Mouse (Mus musculus): ENCODE results near the gene Creb5. TPM values are rescaled to one million over a fixed set of nuclear protein-coding genes. Genes with fewer than 3 reads are reported as not detected.
"Not testable (repeated sequence)": the region's sequence is repeated elsewhere in the genome, so short reads cannot be mapped to it uniquely, and the experiment has no call there.

Creb5 gene
- polyA plus RNA-seq, 1 experiment from 2014 or later: 2.8 TPM

DNA sequence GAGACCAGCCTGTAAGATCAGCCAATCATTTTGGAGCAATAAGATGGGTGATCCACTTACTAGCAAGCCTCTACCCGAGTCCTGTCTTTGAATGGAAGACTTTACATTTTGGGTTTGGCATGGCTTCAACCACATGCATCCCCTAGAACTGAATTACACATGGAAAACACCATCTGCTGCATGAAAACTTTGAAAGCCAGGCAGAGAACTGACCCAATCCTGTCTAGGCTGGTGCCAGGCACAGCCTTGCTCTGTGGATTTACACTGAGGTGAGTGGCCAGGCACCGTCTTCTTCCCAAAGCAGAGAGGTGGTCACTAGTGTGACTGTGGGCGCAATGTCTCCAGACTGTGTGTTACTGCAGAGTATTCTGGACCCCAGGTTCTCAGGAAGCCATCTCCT is 109.4 kb downstream of the Creb5 start:
- peaks cover 29% of the 10 kb centered on the region for H3K4me1 ChIP-seq (ENCODE audit: control insufficient read depth, insufficient read depth, low read length)
- DNase-seq (no peak), ATAC-seq (ENCODE audit: low FRiP score, low TSS enrichment) (no peak)
- no peaks in the 10 kb centered on the region for H3K9me3 ChIP-seq (ENCODE audit: control insufficient read depth, low read length)
- H3K36me3 ChIP-seq (ENCODE audit: control insufficient read depth, insufficient read depth, low read length): no peaks in the 10 kb centered on the region
- no peak overlapping the region for H3K27ac ChIP-seq (replicated peaks; ENCODE audit: low read depth, low read length)
- no peaks in the 10 kb centered on the region for H3K27me3 ChIP-seq (ENCODE audit: control insufficient read depth, insufficient read depth, low read length)
- H3K9ac ChIP-seq (replicated peaks; ENCODE audit: low read length): no peak overlapping the region
- no peak overlapping the region for H3K4me2 ChIP-seq (ENCODE audit: low read length)
- H3K4me3 ChIP-seq (replicated peaks; ENCODE audit: low read depth, low read length): no peak overlapping the region
- WGBS: 91% methylated on average over 3 of the region's 3 CpGs

GRCm38 (mm10) chr6:53397797-53398196 is 110.7 kb downstream of the Creb5 start:
- no peaks in the 10 kb centered on the region for H3K27me3 ChIP-seq (ENCODE audit: control insufficient read depth, insufficient read depth, low read length)
- no peak overlapping the region for H3K4me2 ChIP-seq (ENCODE audit: low read length)
- 73% methylated on average over 4 of the region's 4 CpGs for WGBS
- no peak overlapping the region for H3K9ac ChIP-seq (replicated peaks; ENCODE audit: low read length)
- DNase-seq (no peak), ATAC-seq (ENCODE audit: low FRiP score, low TSS enrichment) (no peak)
- no peaks in the 10 kb centered on the region for H3K36me3 ChIP-seq (ENCODE audit: control insufficient read depth, insufficient read depth, low read length)
- H3K4me3 ChIP-seq (replicated peaks; ENCODE audit: low read depth, low read length): no peak overlapping the region
- no peak overlapping the region for H3K27ac ChIP-seq (replicated peaks; ENCODE audit: low read depth, low read length)
- peaks cover 29% of the 10 kb centered on the region for H3K4me1 ChIP-seq (ENCODE audit: control insufficient read depth, insufficient read depth, low read length)
- H3K9me3 ChIP-seq (ENCODE audit: control insufficient read depth, low read length): no peaks in the 10 kb centered on the region

DNA sequence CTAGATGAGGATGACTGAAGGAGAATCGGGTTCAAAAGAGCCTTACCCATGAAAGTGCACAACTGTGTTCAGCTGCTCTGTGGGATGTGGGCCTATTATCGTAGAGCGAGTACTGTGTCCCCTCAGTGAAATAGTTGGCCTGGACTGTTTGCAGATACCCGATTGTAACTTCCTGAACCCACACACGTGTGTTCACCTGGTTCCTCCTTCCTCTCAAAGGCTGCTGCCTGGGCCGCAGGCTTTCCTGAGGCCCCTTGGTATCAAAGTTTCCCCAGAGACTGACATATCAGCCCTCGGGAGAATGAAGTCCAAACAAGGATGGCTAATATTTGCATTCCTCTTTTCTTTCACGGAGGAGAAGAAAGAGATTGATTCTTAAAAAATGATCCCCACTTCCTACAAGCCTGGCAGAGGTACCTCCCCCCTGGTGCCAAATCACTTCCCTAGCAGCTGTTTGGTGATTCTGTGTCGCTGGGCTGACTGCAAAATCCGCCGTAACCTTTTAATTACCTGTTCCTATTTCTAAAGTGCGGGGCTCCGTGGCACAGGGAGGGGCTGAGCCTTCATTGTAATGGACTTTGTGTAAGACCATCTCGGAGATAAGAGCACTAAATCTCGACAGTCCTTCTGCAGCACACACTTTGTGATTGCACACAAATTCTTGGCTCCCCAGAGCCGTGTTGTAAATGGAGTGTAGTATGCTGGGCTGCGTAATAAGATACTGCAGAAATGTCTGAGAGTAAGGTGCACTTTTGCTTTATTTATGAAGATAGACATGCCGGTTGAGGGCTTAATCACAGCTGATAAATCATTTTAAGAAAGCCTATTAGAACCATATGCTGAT is 111.4 kb downstream of the Creb5 start:
- ATAC-seq (ENCODE audit: low FRiP score, low TSS enrichment) (no peak), DNase-seq (peak; percentile 35)
- H3K4me3 ChIP-seq (replicated peaks; ENCODE audit: low read depth, low read length): no peak overlapping the region
- H3K27me3 ChIP-seq (ENCODE audit: control insufficient read depth, insufficient read depth, low read length): no peaks in the 10 kb centered on the region
- H3K9me3 ChIP-seq (ENCODE audit: control insufficient read depth, low read length): no peaks in the 10 kb centered on the region
- H3K9ac ChIP-seq (replicated peaks; ENCODE audit: low read length): no peak overlapping the region
- H3K36me3 ChIP-seq (ENCODE audit: control insufficient read depth, insufficient read depth, low read length): no peaks in the 10 kb centered on the region
- peaks cover 29% of the 10 kb centered on the region for H3K4me1 ChIP-seq (ENCODE audit: control insufficient read depth, insufficient read depth, low read length)
- WGBS: 32% methylated on average over 18 of the region's 18 CpGs
- H3K27ac ChIP-seq (replicated peaks; ENCODE audit: low read depth, low read length): no peak overlapping the region
- 0 out of 2 replicates have a peak overlapping the region, but pooled peaks have one; percentile 2 for H3K4me2 ChIP-seq (ENCODE audit: low read length)

- no peak overlapping the region for H3K9ac ChIP-seq (replicated peaks; ENCODE audit: low read length)
- no peak for ATAC-seq (ENCODE audit: low FRiP score, low TSS enrichment)
- H3K4me2 ChIP-seq (ENCODE audit: low read length): no peak overlapping the region
Observed at GRCm38 (mm10) chr6:53401364-53401763, 114.3 kb downstream of the Creb5 start.

GRCm38 (mm10) chr6:53402551-53402950 is 115.5 kb downstream of the Creb5 start:
- H3K9ac ChIP-seq (replicated peaks; ENCODE audit: low read length); H3K27me3 ChIP-seq (ENCODE audit: control insufficient read depth, insufficient read depth, low read length); H3K4me2 ChIP-seq (ENCODE audit: low read length); H3K27ac ChIP-seq (replicated peaks; ENCODE audit: low read depth, low read length); H3K4me3 ChIP-seq (replicated peaks; ENCODE audit: low read depth, low read length); H3K9me3 ChIP-seq (ENCODE audit: control insufficient read depth, low read length); H3K36me3 ChIP-seq (ENCODE audit: control insufficient read depth, insufficient read depth, low read length); DNase-seq; ATAC-seq (ENCODE audit: low FRiP score, low TSS enrichment): not testable (repeated sequence)
- WGBS: 96% methylated on average over 7 of the region's 7 CpGs
- H3K4me1 ChIP-seq (ENCODE audit: control insufficient read depth, insufficient read depth, low read length): peaks cover 12% of the 10 kb centered on the region

More at GRCm38 (mm10) chr6:53401364-53401763, 114.3 kb downstream of the Creb5 start:
- no peaks in the 10 kb centered on the region for H3K27me3 ChIP-seq (ENCODE audit: control insufficient read depth, insufficient read depth, low read length)
- no peak overlapping the region for H3K27ac ChIP-seq (replicated peaks; ENCODE audit: low read depth, low read length)
- 92% methylated on average over 6 of the region's 6 CpGs for WGBS
- no peak overlapping the region for H3K4me3 ChIP-seq (replicated peaks; ENCODE audit: low read depth, low read length)
- no peak for DNase-seq
- H3K9me3 ChIP-seq (ENCODE audit: control insufficient read depth, low read length): no peaks in the 10 kb centered on the region
- no peaks in the 10 kb centered on the region for H3K36me3 ChIP-seq (ENCODE audit: control insufficient read depth, insufficient read depth, low read length)
- peaks cover 12% of the 10 kb centered on the region for H3K4me1 ChIP-seq (ENCODE audit: control insufficient read depth, insufficient read depth, low read length)

GRCm38 (mm10) chr6:53409183-53409582 is 122.1 kb downstream of the Creb5 start:
- Histone ChIP-seq H3K9ac (replicated peaks; ENCODE audit: low read length) (no peak overlapping the region), H3K4me2 (ENCODE audit: low read length) (no peak overlapping the region), H3K27me3 (ENCODE audit: control insufficient read depth, insufficient read depth, low read length) (no peaks in the 10 kb centered on the region), H3K4me3 (replicated peaks; ENCODE audit: low read depth, low read length) (no peak overlapping the region), H3K4me1 (ENCODE audit: control insufficient read depth, insufficient read depth, low read length) (no peaks in the 10 kb centered on the region), H3K36me3 (ENCODE audit: control insufficient read depth, insufficient read depth, low read length) (no peaks in the 10 kb centered on the region), H3K27ac (replicated peaks; ENCODE audit: low read depth, low read length) (no peak overlapping the region), H3K9me3 (ENCODE audit: control insufficient read depth, low read length) (no peaks in the 10 kb centered on the region)
- DNase-seq (no peak), ATAC-seq (ENCODE audit: low FRiP score, low TSS enrichment) (no peak)
- 91% methylated on average over 6 of the region's 6 CpGs for WGBS

DNA sequence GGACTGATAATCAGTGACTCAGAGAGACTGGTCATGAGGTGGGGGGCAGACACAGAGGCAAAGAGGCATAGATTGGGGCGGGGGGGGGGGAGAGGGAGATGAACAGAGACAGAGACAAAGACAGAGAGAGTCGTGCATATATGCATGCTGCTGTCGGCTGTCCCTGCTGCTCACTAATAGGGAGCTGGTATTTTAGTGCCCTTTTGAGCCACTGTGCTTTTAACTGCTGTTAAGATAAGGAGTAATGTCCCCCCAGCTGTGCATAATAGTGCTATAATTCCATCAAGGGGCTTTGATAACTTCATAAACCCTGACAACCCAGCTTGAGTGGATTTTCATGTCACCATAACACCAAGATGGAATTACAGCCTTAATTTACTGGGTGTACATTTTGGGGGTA is 134.3 kb downstream of the Creb5 start:
- DNase-seq (no peak), ATAC-seq (ENCODE audit: low FRiP score, low TSS enrichment) (no peak)
- no peaks in the 10 kb centered on the region for H3K36me3 ChIP-seq (ENCODE audit: control insufficient read depth, insufficient read depth, low read length)
- H3K4me3 ChIP-seq (replicated peaks; ENCODE audit: low read depth, low read length): no peak overlapping the region
- no peak overlapping the region for H3K9ac ChIP-seq (replicated peaks; ENCODE audit: low read length)
- H3K27ac ChIP-seq (replicated peaks; ENCODE audit: low read depth, low read length): no peak overlapping the region
- WGBS: 43% methylated on average over 3 of the region's 3 CpGs
- no peak overlapping the region for H3K4me2 ChIP-seq (ENCODE audit: low read length)
- H3K4me1 ChIP-seq (ENCODE audit: control insufficient read depth, insufficient read depth, low read length): no peaks in the 10 kb centered on the region
- H3K9me3 ChIP-seq (ENCODE audit: control insufficient read depth, low read length): no peaks in the 10 kb centered on the region
- H3K27me3 ChIP-seq (ENCODE audit: control insufficient read depth, insufficient read depth, low read length): no peaks in the 10 kb centered on the region

DNA sequence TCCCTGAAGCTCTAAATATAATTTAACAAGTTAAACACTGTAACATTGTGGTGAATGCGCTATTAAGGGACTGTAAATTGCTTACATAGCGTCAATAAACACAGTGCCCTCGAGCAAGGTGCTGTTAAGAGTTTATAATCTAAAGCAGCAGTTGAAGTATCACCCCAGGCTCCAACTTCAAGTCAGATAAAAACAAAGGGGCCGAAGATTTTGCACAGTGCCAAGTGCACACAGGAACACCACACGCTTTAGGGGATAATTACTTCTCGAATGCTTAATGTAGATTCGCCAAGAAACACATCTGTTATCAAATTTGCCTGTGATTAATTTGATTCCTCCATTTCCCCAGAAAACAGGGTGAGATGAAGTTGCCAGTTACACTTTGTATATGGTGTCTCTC is 142.3 kb downstream of the Creb5 start:
- 65% methylated on average over 7 of the region's 7 CpGs for WGBS
- Histone ChIP-seq H3K4me2 (ENCODE audit: low read length) (no peak overlapping the region), H3K36me3 (ENCODE audit: control insufficient read depth, insufficient read depth, low read length) (no peaks in the 10 kb centered on the region), H3K27me3 (ENCODE audit: control insufficient read depth, insufficient read depth, low read length) (no peaks in the 10 kb centered on the region), H3K4me1 (ENCODE audit: control insufficient read depth, insufficient read depth, low read length) (no peaks in the 10 kb centered on the region), H3K9ac (replicated peaks; ENCODE audit: low read length) (no peak overlapping the region), H3K4me3 (replicated peaks; ENCODE audit: low read depth, low read length) (no peak overlapping the region), H3K27ac (replicated peaks; ENCODE audit: low read depth, low read length) (no peak overlapping the region), H3K9me3 (ENCODE audit: control insufficient read depth, low read length) (no peaks in the 10 kb centered on the region)
- ATAC-seq (ENCODE audit: low FRiP score, low TSS enrichment) (no peak), DNase-seq (peak; percentile 26)

- no peak overlapping the region for H3K27ac ChIP-seq (replicated peaks; ENCODE audit: low read depth, low read length)
- no peak for ATAC-seq (ENCODE audit: low FRiP score, low TSS enrichment)
- no peak overlapping the region for H3K9ac ChIP-seq (replicated peaks; ENCODE audit: low read length)
- no peaks in the 10 kb centered on the region for H3K36me3 ChIP-seq (ENCODE audit: control insufficient read depth, insufficient read depth, low read length)
- H3K27me3 ChIP-seq (ENCODE audit: control insufficient read depth, insufficient read depth, low read length): no peaks in the 10 kb centered on the region
- 58% methylated on average over 4 of the region's 4 CpGs for WGBS
- no peak overlapping the region for H3K4me2 ChIP-seq (ENCODE audit: low read length)
- no peaks in the 10 kb centered on the region for H3K4me1 ChIP-seq (ENCODE audit: control insufficient read depth, insufficient read depth, low read length)
- no peaks in the 10 kb centered on the region for H3K9me3 ChIP-seq (ENCODE audit: control insufficient read depth, low read length)
- H3K4me3 ChIP-seq (replicated peaks; ENCODE audit: low read depth, low read length): no peak overlapping the region
- DNase-seq: no peak
Observed at GRCm38 (mm10) chr6:53429891-53430290, 142.8 kb downstream of the Creb5 start.
